Comparison of ENCODE assay signal across 22 mouse cellular contexts in the genomic region with DNA sequence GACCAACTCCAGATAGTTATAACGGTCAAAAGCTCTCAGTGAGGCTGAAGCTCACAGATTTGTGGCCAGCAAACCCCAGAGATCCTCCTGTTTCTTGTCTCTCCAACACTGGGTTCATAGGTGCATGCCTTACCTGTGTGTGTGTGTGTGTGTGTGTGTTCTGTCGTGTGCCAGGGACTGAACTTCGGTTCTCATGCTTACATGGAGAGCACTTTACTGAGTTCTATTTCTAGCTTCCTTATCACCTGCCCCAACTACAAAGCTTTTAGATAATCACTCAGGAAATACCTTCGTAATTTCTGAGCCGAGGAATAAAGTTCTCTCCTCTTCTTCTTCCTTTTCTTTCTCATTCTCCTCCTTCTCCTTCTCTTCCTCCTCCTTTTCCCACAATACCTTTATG. TPM values are rescaled to one million over a fixed set of nuclear protein-coding genes. Genes with fewer than 3 reads are reported as not detected.
DNase-seq lines count a peak whose midpoint lies in the region; ATAC-seq and TF ChIP-seq lines count a peak whose summit lies in the region.
"Had no signal": no experiment of that assay in that cellular context is flagged by ENCODE, and none has a peak within 500 bp of the region (broad histone marks: within the 10 kb centered on the region; RNA-seq: fewer than 3 reads in every experiment).

No protein-coding gene starts in this region.

- intact Hi-C loops in heart, postnatal 25 days (cut with DNase I), result no loop called here

- no peak for ATAC-seq in heart, embryonic 12.5 days (ENCODE audit: insufficient number of reproducible peaks, low FRiP score)
- no peak for ATAC-seq in heart, embryonic 16.5 days (replicated peaks; ENCODE audit: extremely low read depth, insufficient read depth, low FRiP score)
- peak; percentile 58; the same call in 1 of the 2 replicates for ATAC-seq in intestine, embryonic 16.5 days
- ATAC-seq: CD4-positive, CD25-positive, alpha-beta regulatory T cell, adult 4 months; forebrain, embryonic 14.5 days; hindbrain, postnatal 0 days had no signal

- WGBS in heart, embryonic 12.5 days, result 14% methylated on average over 5 of the region's 5 CpGs
- 23% methylated on average over 5 of the region's 5 CpGs for WGBS in heart, embryonic 16.5 days
- 63% methylated on average over 5 of the region's 5 CpGs for WGBS in intestine, embryonic 16.5 days

- H3K4me2 ChIP-seq in heart, embryonic 12.5 days, result peak overlapping the region; percentile 31; the same call in 1 of the 2 replicates
- no peak overlapping the region for H3K4me2 ChIP-seq in heart, embryonic 16.5 days (ENCODE audit: low read depth, low read length)
- H3K4me2 ChIP-seq in intestine, embryonic 16.5 days (ENCODE audit: low read depth, low read length), result no peak overlapping the region
- H3K4me2 ChIP-seq: embryonic facial prominence, embryonic 15.5 days; hindbrain, embryonic 13.5 days had no signal

- no peak for TF ChIP-seq POLR2A in MEL (IDR thresholded peaks at IDR 0.05; ENCODE audit: control insufficient read depth in 1 of 2, insufficient read depth in 1 of 2, low read depth in 1 of 2, low read length in 2 of 2, poor library complexity in 1 of 2)

- H3K4me3 ChIP-seq in heart, embryonic 12.5 days, result no peak overlapping the region
- no peak overlapping the region for H3K4me3 ChIP-seq in heart, embryonic 16.5 days (ENCODE audit: low read length)
- H3K4me3 ChIP-seq in MEL (ENCODE audit: control insufficient read depth in 1 of 2, insufficient read depth in 1 of 2, low read depth in 2 of 2, low read length in 2 of 2), result no peak overlapping the region
- no peak overlapping the region for H3K4me3 ChIP-seq in intestine, embryonic 16.5 days (ENCODE audit: low read length)
- H3K4me3 ChIP-seq: embryonic facial prominence, embryonic 15.5 days; erythroblast, embryonic 14.5 days; forebrain, embryonic 10.5 days; hindbrain, embryonic 13.5 days had no signal

- no peak for DNase-seq in heart, postnatal 25 days (ENCODE audit: low spot score)
- no peak for DNase-seq in heart, adult 18-20 months
- DNase-seq in MEL (ENCODE audit: low read depth, low spot score), result no peak
- no peak for DNase-seq in frontal cortex, postnatal 25 days (ENCODE audit: low spot score in 2 of 2)
- DNase-seq: adrenal gland, postnatal 10 days; cerebellum, adult 11 months; cerebellum, adult 8-10 months; cerebellum, postnatal 14 days; embryo, embryonic 11 days; gastrocnemius, postnatal 36 days; kidney, adult 8-10 months had no signal

- H3K79me2 ChIP-seq in MEL (ENCODE audit: control insufficient read depth, insufficient read depth, low read length, poor library complexity), result no peaks in the 10 kb centered on the region

- H3K9me3 ChIP-seq in heart, embryonic 12.5 days (replicated peaks), result no peaks in the 10 kb centered on the region
- no peaks in the 10 kb centered on the region for H3K9me3 ChIP-seq in heart, embryonic 16.5 days (replicated peaks; ENCODE audit: control insufficient read depth, low read length)
- H3K9me3 ChIP-seq in MEL (replicated peaks; ENCODE audit: insufficient read depth, low read length), result no peaks in the 10 kb centered on the region
- H3K9me3 ChIP-seq in intestine, embryonic 16.5 days (ENCODE audit: control insufficient read depth, low read length), result no peaks in the 10 kb centered on the region
- H3K9me3 ChIP-seq: embryonic facial prominence, embryonic 15.5 days; forebrain, embryonic 10.5 days; G1E; hindbrain, embryonic 13.5 days had no signal

- H3K9ac ChIP-seq in heart, embryonic 12.5 days, result no peak overlapping the region
- no peak overlapping the region; the same call in 1 of the 2 replicates for H3K9ac ChIP-seq in heart, embryonic 16.5 days (ENCODE audit: low read length)
- H3K9ac ChIP-seq in MEL (ENCODE audit: control insufficient read depth, low read depth, low read length, poor library complexity, severe bottlenecking), result no peak overlapping the region
- no peak overlapping the region for H3K9ac ChIP-seq in intestine, embryonic 16.5 days (ENCODE audit: low read depth, low read length)
- H3K9ac ChIP-seq: embryonic facial prominence, embryonic 15.5 days; hindbrain, embryonic 13.5 days had no signal

- no peak for TF ChIP-seq EP300 in MEL (IDR thresholded peaks at IDR 0.05; ENCODE audit: low read depth in 1 of 2, low read length in 2 of 2)

- peak overlapping the region; percentile 79 for H3K27ac ChIP-seq in heart, embryonic 12.5 days (ENCODE audit: poor library complexity, severe bottlenecking)
- peak overlapping the region; percentile 64; the same call in 1 of the 2 replicates for H3K27ac ChIP-seq in heart, embryonic 16.5 days (ENCODE audit: low read length)
- H3K27ac ChIP-seq in MEL (ENCODE audit: control insufficient read depth, low read depth, low read length), result no peak overlapping the region
- no peak overlapping the region for H3K27ac ChIP-seq in intestine, embryonic 16.5 days (ENCODE audit: low read length)
- H3K27ac ChIP-seq: embryonic facial prominence, embryonic 15.5 days; forebrain, embryonic 10.5 days; hindbrain, embryonic 13.5 days; hindbrain, postnatal 0 days had no signal

- no peaks in the 10 kb centered on the region for H3K36me3 ChIP-seq in heart, embryonic 12.5 days
- H3K36me3 ChIP-seq in heart, embryonic 16.5 days (ENCODE audit: control insufficient read depth, insufficient read depth), result no peaks in the 10 kb centered on the region
- peaks cover 0 to 13% of the 10 kb centered on the region in 2 experiments; a peak in 2 of 4 replicates for H3K36me3 ChIP-seq in MEL (ENCODE audit: control insufficient read depth in 1 of 2, insufficient read depth in 2 of 2, low read length in 2 of 2)
- H3K36me3 ChIP-seq in intestine, embryonic 16.5 days (ENCODE audit: control insufficient read depth, insufficient read depth, low read length), result no peaks in the 10 kb centered on the region
- H3K36me3 ChIP-seq: embryonic facial prominence, embryonic 15.5 days; forebrain, embryonic 10.5 days; G1E; hindbrain, embryonic 13.5 days had no signal

- H3K27me3 ChIP-seq in heart, embryonic 12.5 days (replicated peaks), result no peaks in the 10 kb centered on the region
- no peaks in the 10 kb centered on the region for H3K27me3 ChIP-seq in heart, embryonic 16.5 days (ENCODE audit: control insufficient read depth, insufficient read depth, low read length)
- 0 out of 4 replicates have a peak, but pooled peaks cover 0 to 2% of the 10 kb centered on the region in 2 experiments for H3K27me3 ChIP-seq in MEL (ENCODE audit: control insufficient read depth in 1 of 2, insufficient read depth in 2 of 2, low read length in 2 of 2)
- no peaks in the 10 kb centered on the region for H3K27me3 ChIP-seq in intestine, embryonic 16.5 days (replicated peaks; ENCODE audit: control insufficient read depth, insufficient read depth, low read length)
- H3K27me3 ChIP-seq: embryonic facial prominence, embryonic 15.5 days; hindbrain, embryonic 13.5 days had no signal

- peaks cover 25% of the 10 kb centered on the region for H3K4me1 ChIP-seq in heart, embryonic 12.5 days (replicated peaks)
- peaks cover 20% of the 10 kb centered on the region for H3K4me1 ChIP-seq in heart, embryonic 16.5 days (ENCODE audit: control insufficient read depth, insufficient read depth, low read length)
- H3K4me1 ChIP-seq in MEL (ENCODE audit: control insufficient read depth in 1 of 2, insufficient read depth in 2 of 2, low read length in 2 of 2), result peaks cover 0 to 14% of the 10 kb centered on the region in 2 experiments; a peak in 2 of 4 replicates
- peaks cover 5% of the 10 kb centered on the region; the same call in 1 of the 2 replicates for H3K4me1 ChIP-seq in intestine, embryonic 16.5 days (ENCODE audit: control insufficient read depth, insufficient read depth, low read length)

- no peak for TF ChIP-seq RAD21 in MEL (IDR thresholded peaks at IDR 0.05; ENCODE audit: low read depth, low read length)

- no peak for TF ChIP-seq CTCF in MEL (IDR thresholded peaks at IDR 0.05 in 2 of 3, conservative IDR thresholded peaks at IDR 0.05 in 1 of 3; ENCODE audit: control insufficient read depth in 1 of 3, insufficient read depth in 1 of 3, low read depth in 2 of 3, low read length in 3 of 3, poor library complexity in 1 of 3, severe bottlenecking in 1 of 3)

TF ChIP-seq in MEL, 35 proteins besides CTCF, POLR2A, EP300 and RAD21:
- TF ChIP-seq BHLHE40 (IDR thresholded peaks at IDR 0.05; ENCODE audit: borderline replicate concordance, low read depth, low read length) (no peak), JUND (IDR thresholded peaks at IDR 0.05; ENCODE audit: low read depth, low read length) (no peak), NELFE (IDR thresholded peaks at IDR 0.05; ENCODE audit: low read depth, low read length) (no peak), MEF2A (IDR thresholded peaks at IDR 0.05; ENCODE audit: extremely low read depth, insufficient replicate concordance, low read depth, low read length, poor library complexity, severe bottlenecking) (0 out of 2 replicates have a peak, but pooled peaks have one; percentile 76), GATA1 (IDR thresholded peaks at IDR 0.05; ENCODE audit: low read depth, low read length) (peak; percentile 56)

RNA-seq across cellular contexts. Expression of a gene that starts 19.6 kb away (rescaled TPM):
- polyA plus RNA-seq in heart, embryonic 12.5 days (2016; fragmentation: Nextera tagmentation; extraction: Ambion mirVana), result 53.6 and 59.2 TPM in 2 replicates
- total RNA-seq in heart, postnatal 25 days (2021), result 10 to 100 TPM in 1 of 2 experiments, 1 to 10 TPM in 1; 8.6 to 10.4 TPM
- 58.2 and 58.4 TPM in 2 replicates for polyA plus RNA-seq in heart, embryonic 16.5 days (2015; fragmentation: Nextera tagmentation; extraction: Ambion mirVana)
- total RNA-seq in heart, adult 18-20 months (2021), result 10 to 100 TPM in 1 of 2 experiments, 1 to 10 TPM in 1; 9.3 to 11.4 TPM
- 7.8 and 12.7 TPM in 2 replicates for total RNA-seq in MEL (2012; rRNA removed)
- 10 to 100 TPM in 1 of 2 experiments, not detected in 1; 16.4 TPM for polyA plus RNA-seq in MEL (2012; ENCODE audit: insufficient read depth in 1 of 2, insufficient read length in 2 of 2, low read depth in 1 of 2, low replicate concordance in 2 of 2, missing spikeins in 1 of 2)
- polyA plus RNA-seq in intestine, embryonic 16.5 days (2015; fragmentation: Nextera tagmentation; extraction: Ambion mirVana), result 24.1 and 30.6 TPM in 2 replicates

Comparison
In these comparisons a context has a peak if more than half of its experiments do, and no peak if none do; other contexts are left out.
1. H3K27ac ChIP-seq: peak in heart, embryonic 12.5 days (single experiment) and heart, embryonic 16.5 days (single experiment); none in MEL (single experiment) and intestine, embryonic 16.5 days (single experiment).